Mouse (Mus musculus) liver (tissue): ENCODE measurements around the gene Dlgap1.

Source experiments
- DNase-seq: peaks from one replicate; pipeline ENCODE4 v3.0.0-alpha.2; 2020; ENCODE audit warnings: mixed read lengths

Gene Dlgap1

GRCm38 (mm10) chr17:70470970-70471371 is 502.1 kb downstream of the Dlgap1 start:
- no peak for DNase-seq

- no peak for DNase-seq
These were observed 503.3 kb downstream of the Dlgap1 start for GRCm38 (mm10) chr17:70472162-70472561.

- no peak for DNase-seq
These were observed 505.0 kb downstream of the Dlgap1 start for GRCm38 (mm10) chr17:70473871-70474270.

- DNase-seq = no peak
These were observed 514.8 kb downstream of the Dlgap1 start for GRCm38 (mm10) chr17:70483716-70484115.

- DNase-seq = no peak
These were observed 516.8 kb downstream of the Dlgap1 start for GRCm38 (mm10) chr17:70485668-70486067.

GRCm38 (mm10) chr17:70486259-70486658 is 517.4 kb downstream of the Dlgap1 start:
- DNase-seq = no peak

- no peak for DNase-seq
These were observed 518.0 kb downstream of the Dlgap1 start for GRCm38 (mm10) chr17:70486831-70487230.

- peak; percentile 4 for DNase-seq
These were observed 520.0 kb downstream of the Dlgap1 start for GRCm38 (mm10) chr17:70488784-70489265.

GRCm38 (mm10) chr17:70491575-70491974 is 522.7 kb downstream of the Dlgap1 start:
- no peak for DNase-seq

GRCm38 (mm10) chr17:70494338-70494737 is 525.5 kb downstream of the Dlgap1 start:
- no peak for DNase-seq

- no peak for DNase-seq
These were observed 529.4 kb downstream of the Dlgap1 start for GRCm38 (mm10) chr17:70498256-70498655.

GRCm38 (mm10) chr17:70501933-70502332 is 533.1 kb downstream of the Dlgap1 start:
- DNase-seq = no peak

GRCm38 (mm10) chr17:70507759-70508158 is 538.9 kb downstream of the Dlgap1 start:
- no peak for DNase-seq

- DNase-seq = no peak
These were observed 541.6 kb downstream of the Dlgap1 start for GRCm38 (mm10) chr17:70510441-70510840.

- DNase-seq = no peak
These were observed 542.5 kb downstream of the Dlgap1 start for GRCm38 (mm10) chr17:70511401-70511800.

GRCm38 (mm10) chr17:70513736-70514135 is 544.9 kb downstream of the Dlgap1 start:
- DNase-seq = no peak

- no peak for DNase-seq
These were observed 547.6 kb downstream of the Dlgap1 start for GRCm38 (mm10) chr17:70516506-70516905.

- no peak for DNase-seq
These were observed 548.5 kb downstream of the Dlgap1 start for GRCm38 (mm10) chr17:70517333-70517732.

- no peak for DNase-seq
These were observed 552.4 kb downstream of the Dlgap1 start for GRCm38 (mm10) chr17:70521058-70521851.

GRCm38 (mm10) chr17:70521971-70522370 is 553.1 kb downstream of the Dlgap1 start:
- no peak for DNase-seq

GRCm38 (mm10) chr17:70525990-70526389 is 557.1 kb downstream of the Dlgap1 start:
- no peak for DNase-seq

- DNase-seq = no peak
These were observed 558.2 kb downstream of the Dlgap1 start for GRCm38 (mm10) chr17:70527101-70527500.

- no peak for DNase-seq
These were observed 559.6 kb downstream of the Dlgap1 start for GRCm38 (mm10) chr17:70528196-70529187.
